Mouse (Mus musculus): ENCODE measurements around the gene Crcp. TPM values are rescaled to one million over a fixed set of nuclear protein-coding genes. Genes with fewer than 3 reads are reported as not detected.

The Crcp gene
- polyA plus RNA-seq, 1 experiment from 2014 or later: 51.9 TPM

GRCm38 (mm10) chr5:130047013-130047412 lies 17.9 kb downstream of the Crcp start:
- no peak for ATAC-seq (ENCODE audit: low read depth)
- H3K4me2 ChIP-seq (ENCODE audit: low read depth, low read length): no peak overlapping the region
- H3K4me3 ChIP-seq (ENCODE audit: low read depth, low read length): no peak overlapping the region
- no peaks in the 10 kb centered on the region for H3K27me3 ChIP-seq (ENCODE audit: control insufficient read depth, insufficient read depth, low read length)
- H3K9ac ChIP-seq (replicated peaks; ENCODE audit: low read depth, low read length): no peak overlapping the region
- H3K27ac ChIP-seq (ENCODE audit: low read depth, low read length): no peak overlapping the region
- peaks cover 24% of the 10 kb centered on the region for H3K36me3 ChIP-seq (ENCODE audit: control insufficient read depth, insufficient read depth, low read length)
- H3K4me1 ChIP-seq (ENCODE audit: control insufficient read depth, insufficient read depth, low read length): no peaks in the 10 kb centered on the region
- 79% methylated on average over 6 of the region's 6 CpGs for WGBS
- no peaks in the 10 kb centered on the region for H3K9me3 ChIP-seq (ENCODE audit: control insufficient read depth, low read length)

- no peak for ATAC-seq (ENCODE audit: low read depth)
- Histone ChIP-seq H3K27ac (ENCODE audit: low read depth, low read length) (no peak overlapping the region), H3K27me3 (ENCODE audit: control insufficient read depth, insufficient read depth, low read length) (no peaks in the 10 kb centered on the region), H3K4me3 (ENCODE audit: low read depth, low read length) (no peak overlapping the region), H3K36me3 (ENCODE audit: control insufficient read depth, insufficient read depth, low read length) (peaks cover 16% of the 10 kb centered on the region), H3K9ac (replicated peaks; ENCODE audit: low read depth, low read length) (no peak overlapping the region), H3K4me2 (ENCODE audit: low read depth, low read length) (no peak overlapping the region), H3K4me1 (ENCODE audit: control insufficient read depth, insufficient read depth, low read length) (no peaks in the 10 kb centered on the region), H3K9me3 (ENCODE audit: control insufficient read depth, low read length) (no peaks in the 10 kb centered on the region)
- WGBS: 86% methylated on average over 15 of the region's 15 CpGs
These were observed 19.9 kb downstream of the Crcp start for GRCm38 (mm10) chr5:130048786-130049520.

DNA sequence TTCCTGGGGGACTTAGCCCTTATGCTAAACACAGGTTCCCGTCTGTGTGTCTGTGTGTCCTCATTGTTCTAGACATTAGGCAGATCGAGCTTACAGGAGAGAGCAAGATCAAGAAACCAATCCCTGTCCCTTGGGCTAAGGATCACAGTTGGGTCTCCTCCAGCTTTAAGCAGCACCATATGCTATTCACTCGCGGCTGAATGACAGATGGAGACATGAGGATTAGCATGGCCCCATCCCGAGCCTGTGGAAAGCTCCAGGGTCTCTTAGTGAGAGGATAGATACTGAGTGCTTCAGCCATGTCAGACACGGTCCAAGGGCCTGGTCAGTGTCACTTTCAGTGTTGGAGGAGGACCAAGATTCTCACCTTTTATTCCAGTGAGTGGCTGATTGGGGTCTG lies 21.3 kb downstream of the Crcp start:
- no peaks in the 10 kb centered on the region for H3K27me3 ChIP-seq (ENCODE audit: control insufficient read depth, insufficient read depth, low read length)
- H3K27ac ChIP-seq (ENCODE audit: low read depth, low read length): no peak overlapping the region; the same call in 1 of the 2 replicates
- H3K9ac ChIP-seq (replicated peaks; ENCODE audit: low read depth, low read length): no peak overlapping the region
- no peak overlapping the region for H3K4me3 ChIP-seq (ENCODE audit: low read depth, low read length)
- no peak overlapping the region for H3K4me2 ChIP-seq (ENCODE audit: low read depth, low read length)
- H3K9me3 ChIP-seq (ENCODE audit: control insufficient read depth, low read length): no peaks in the 10 kb centered on the region
- H3K36me3 ChIP-seq (ENCODE audit: control insufficient read depth, insufficient read depth, low read length): peaks cover 16% of the 10 kb centered on the region
- no peaks in the 10 kb centered on the region for H3K4me1 ChIP-seq (ENCODE audit: control insufficient read depth, insufficient read depth, low read length)
- 70% methylated on average over 6 of the region's 6 CpGs for WGBS
- ATAC-seq (ENCODE audit: low read depth): no peak

- no peaks in the 10 kb centered on the region for H3K9me3 ChIP-seq (ENCODE audit: control insufficient read depth, low read length)
- H3K27ac ChIP-seq (ENCODE audit: low read depth, low read length): no peak overlapping the region
- WGBS: 93% methylated on average over 15 of the region's 15 CpGs
- no peak for ATAC-seq (ENCODE audit: low read depth)
- no peaks in the 10 kb centered on the region for H3K4me1 ChIP-seq (ENCODE audit: control insufficient read depth, insufficient read depth, low read length)
- H3K36me3 ChIP-seq (ENCODE audit: control insufficient read depth, insufficient read depth, low read length): peaks cover 12% of the 10 kb centered on the region
- no peak overlapping the region for H3K4me2 ChIP-seq (ENCODE audit: low read depth, low read length)
- H3K9ac ChIP-seq (replicated peaks; ENCODE audit: low read depth, low read length): no peak overlapping the region
- H3K27me3 ChIP-seq (ENCODE audit: control insufficient read depth, insufficient read depth, low read length): no peaks in the 10 kb centered on the region
- H3K4me3 ChIP-seq (ENCODE audit: low read depth, low read length): no peak overlapping the region
These were observed 22.2 kb downstream of the Crcp start for GRCm38 (mm10) chr5:130051073-130051860.

DNA sequence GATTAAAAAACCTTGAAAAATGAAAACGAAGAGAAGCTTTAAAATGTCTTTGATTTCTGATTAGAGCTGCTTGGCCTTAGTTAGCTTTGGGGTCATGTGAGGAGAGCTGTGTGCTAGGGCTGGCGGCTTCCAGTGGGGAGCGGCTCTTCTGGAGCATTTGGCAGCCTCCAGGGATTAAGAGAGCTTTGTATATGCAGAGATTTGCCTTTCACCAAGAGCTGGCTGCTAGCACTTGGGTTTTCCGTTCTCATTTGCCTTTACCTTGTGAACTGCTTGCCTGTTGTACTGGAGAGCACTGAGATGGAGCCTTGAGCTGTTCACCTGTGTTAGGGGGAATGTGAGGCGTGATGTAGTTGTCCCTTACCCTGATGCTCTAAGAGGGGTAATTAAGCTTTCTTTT lies 23.4 kb downstream of the Crcp start:
- H3K36me3 ChIP-seq (ENCODE audit: control insufficient read depth, insufficient read depth, low read length): peaks cover 12% of the 10 kb centered on the region
- H3K27me3 ChIP-seq (ENCODE audit: control insufficient read depth, insufficient read depth, low read length): no peaks in the 10 kb centered on the region
- 87% methylated on average over 5 of the region's 5 CpGs for WGBS
- no peaks in the 10 kb centered on the region for H3K9me3 ChIP-seq (ENCODE audit: control insufficient read depth, low read length)
- no peak overlapping the region for H3K4me2 ChIP-seq (ENCODE audit: low read depth, low read length)
- no peak overlapping the region for H3K9ac ChIP-seq (replicated peaks; ENCODE audit: low read depth, low read length)
- H3K4me3 ChIP-seq (ENCODE audit: low read depth, low read length): no peak overlapping the region
- H3K4me1 ChIP-seq (ENCODE audit: control insufficient read depth, insufficient read depth, low read length): no peaks in the 10 kb centered on the region
- no peak for ATAC-seq (ENCODE audit: low read depth)
- no peak overlapping the region for H3K27ac ChIP-seq (ENCODE audit: low read depth, low read length)

- 92% methylated on average over 6 of the region's 6 CpGs for WGBS
- Histone ChIP-seq H3K4me3 (ENCODE audit: low read depth, low read length) (no peak overlapping the region), H3K27me3 (ENCODE audit: control insufficient read depth, insufficient read depth, low read length) (no peaks in the 10 kb centered on the region), H3K4me2 (ENCODE audit: low read depth, low read length) (no peak overlapping the region), H3K4me1 (ENCODE audit: control insufficient read depth, insufficient read depth, low read length) (no peaks in the 10 kb centered on the region), H3K9ac (replicated peaks; ENCODE audit: low read depth, low read length) (no peak overlapping the region), H3K9me3 (ENCODE audit: control insufficient read depth, low read length) (no peaks in the 10 kb centered on the region), H3K36me3 (ENCODE audit: control insufficient read depth, insufficient read depth, low read length) (peaks cover 12% of the 10 kb centered on the region), H3K27ac (ENCODE audit: low read depth, low read length) (no peak overlapping the region)
- ATAC-seq (ENCODE audit: low read depth): no peak
These were observed 23.9 kb downstream of the Crcp start for GRCm38 (mm10) chr5:130052955-130053354.

GRCm38 (mm10) chr5:130055688-130056087 lies 26.6 kb downstream of the Crcp start:
- peaks cover 8% of the 10 kb centered on the region for H3K36me3 ChIP-seq (ENCODE audit: control insufficient read depth, insufficient read depth, low read length)
- WGBS: 95% methylated on average over 4 of the region's 4 CpGs
- no peaks in the 10 kb centered on the region for H3K4me1 ChIP-seq (ENCODE audit: control insufficient read depth, insufficient read depth, low read length)

DNA sequence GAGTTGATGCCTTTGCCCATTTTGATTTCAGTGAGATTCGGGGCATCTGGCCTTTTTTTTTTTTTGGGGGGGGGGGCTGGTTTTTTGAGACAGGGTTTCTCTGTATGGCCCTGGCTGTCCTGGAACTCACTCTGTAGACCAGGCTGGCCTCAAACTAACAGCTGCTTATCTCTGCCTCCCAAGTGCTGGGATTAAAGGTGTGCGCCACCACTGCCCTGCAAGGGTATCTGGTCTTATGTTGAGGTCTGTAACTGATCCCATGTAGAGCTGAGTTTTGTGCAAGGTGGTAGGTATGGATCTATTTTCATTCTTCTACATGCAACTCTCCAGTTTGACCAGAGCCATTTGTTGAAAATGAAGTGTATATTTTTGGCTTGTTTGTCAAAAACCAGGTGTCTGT lies 27.2 kb downstream of the Crcp start:
- Histone ChIP-seq H3K36me3 (ENCODE audit: control insufficient read depth, insufficient read depth, low read length) (peaks cover 7% of the 10 kb centered on the region; the same call in 1 of the 2 replicates), H3K9ac (replicated peaks; ENCODE audit: low read depth, low read length) (no peak overlapping the region), H3K4me2 (ENCODE audit: low read depth, low read length) (no peak overlapping the region), H3K4me1 (ENCODE audit: control insufficient read depth, insufficient read depth, low read length) (no peaks in the 10 kb centered on the region), H3K27ac (ENCODE audit: low read depth, low read length) (no peak overlapping the region), H3K4me3 (ENCODE audit: low read depth, low read length) (no peak overlapping the region), H3K27me3 (ENCODE audit: control insufficient read depth, insufficient read depth, low read length) (no peaks in the 10 kb centered on the region), H3K9me3 (ENCODE audit: control insufficient read depth, low read length) (no peaks in the 10 kb centered on the region)
- WGBS: 96% methylated on average over 2 of the region's 2 CpGs
- ATAC-seq (ENCODE audit: low read depth): no peak

More at GRCm38 (mm10) chr5:130055688-130056087, 26.6 kb downstream of the Crcp start:
- H3K4me3 ChIP-seq (ENCODE audit: low read depth, low read length): no peak overlapping the region
- ATAC-seq (ENCODE audit: low read depth): no peak
- H3K27ac ChIP-seq (ENCODE audit: low read depth, low read length): no peak overlapping the region
- H3K9ac ChIP-seq (replicated peaks; ENCODE audit: low read depth, low read length): no peak overlapping the region
- H3K9me3 ChIP-seq (ENCODE audit: control insufficient read depth, low read length): no peaks in the 10 kb centered on the region
- no peak overlapping the region for H3K4me2 ChIP-seq (ENCODE audit: low read depth, low read length)
- H3K27me3 ChIP-seq (ENCODE audit: control insufficient read depth, insufficient read depth, low read length): no peaks in the 10 kb centered on the region

All from neural tube, embryonic 14.5 days (tissue).